Mouse (Mus musculus): Measurements from ENCODE around the gene Olfr1167.

DNA sequence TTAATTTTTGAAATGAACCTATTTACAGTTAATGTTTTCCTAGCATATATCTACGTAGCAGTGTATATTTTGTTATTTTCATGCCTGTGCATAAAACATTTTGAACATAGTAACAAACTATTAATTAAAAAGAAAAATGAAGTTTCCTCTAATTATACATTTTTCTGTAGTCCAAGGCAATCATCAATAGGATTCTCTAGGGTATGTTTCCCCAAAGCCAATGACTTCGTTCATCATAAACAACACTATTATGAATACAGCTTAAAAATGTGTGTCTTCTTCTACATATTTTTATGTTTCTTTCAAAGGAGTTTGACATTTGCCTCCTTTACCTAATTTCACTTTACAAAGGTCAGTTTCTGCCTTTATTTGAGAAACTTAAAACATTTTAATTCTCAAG, 26.6 kb upstream of the Olfr1167 start, which contains the start of gene Olfr1168:
- TF ChIP-seq POLR2A (IDR thresholded peaks at IDR 0.05; ENCODE audit: insufficient read depth, low read length) (no peak), CTCF (IDR thresholded peaks at IDR 0.05; ENCODE audit: low read depth, low read length) (no peak), EP300 (IDR thresholded peaks at IDR 0.05; ENCODE audit: insufficient read depth, low read depth, low read length) (no peak)
